Mouse (Mus musculus) stomach, postnatal 0 days (tissue): ENCODE results near the gene Erc2. TPM values are rescaled to one million over a fixed set of nuclear protein-coding genes. Genes with fewer than 3 reads are reported as not detected.

Experiments
- ATAC-seq: fragments of 200-750 bp; cut with Nextera tagmentation; 2 replicates; pipeline ENCODE4 v1.8.0; 2017; ENCODE audit not compliant: low FRiP score, low TSS enrichment
- DNase-seq: peaks from one replicate; pipeline ENCODE4 v3.0.0-alpha.2; 2016; ENCODE audit warnings: low spot score
- H3K27ac ChIP-seq: fragments of 300-500 bp; sonication (generic); replicated peaks from 2 replicates; pipeline ENCODE4 v1.5.1; 2014; ENCODE audit warnings: mild to moderate bottlenecking, control low read depth
- H3K27me3 ChIP-seq: fragments of 300-500 bp; sonication (generic); 2 replicates; pipeline ENCODE4 v1.6.1; 2014; ENCODE audit warnings: low read length; ENCODE audit not compliant: control insufficient read depth, insufficient read depth
- H3K36me3 ChIP-seq: fragments of 300-500 bp; sonication (generic); 2 replicates; pipeline ENCODE4 v1.6.1; 2014; ENCODE audit warnings: low read length, mixed read lengths; ENCODE audit not compliant: control insufficient read depth, insufficient read depth
- H3K4me1 ChIP-seq: fragments of 300-500 bp; sonication (generic); replicated peaks from 2 replicates; pipeline ENCODE4 v1.6.1; 2014; ENCODE audit warnings: antibody characterized with exemption; ENCODE audit not compliant: control insufficient read depth, insufficient read depth
- H3K4me2 ChIP-seq: fragments of 300-500 bp; sonication (generic); replicated peaks from 2 replicates; pipeline ENCODE4 v1.6.1; 2014; ENCODE audit warnings: low read depth, mild to moderate bottlenecking, control low read depth, moderate library complexity
- H3K4me3 ChIP-seq: fragments of 300-500 bp; sonication (generic); 2 replicates; pipeline ENCODE4 v1.5.1; 2014; ENCODE audit warnings: low read depth, low read length, control low read depth
- H3K9ac ChIP-seq: fragments of 300-500 bp; sonication (generic); 2 replicates; pipeline ENCODE4 v1.6.1; 2014; ENCODE audit warnings: mild to moderate bottlenecking, low read length, control low read depth, mixed read lengths
- H3K9me3 ChIP-seq: fragments of 300-500 bp; sonication (generic); 2 replicates; pipeline ENCODE4 v1.6.1; 2016; ENCODE audit warnings: low read length; ENCODE audit not compliant: control insufficient read depth
- CTCF ChIP-seq: IDR thresholded peaks from 2 replicates; pipeline ENCODE4 v1.5.1; 2016; ENCODE audit warnings: antibody characterized with exemption, low read depth, mild to moderate bottlenecking, moderate library complexity
- EP300 ChIP-seq: optimal IDR thresholded peaks from 2 replicates; pipeline ENCODE3; 2016; ENCODE audit warnings: antibody characterized with exemption
- WGBS: fragments of 180-500 bp; shearing (Covaris S2); extraction: QIAGEN DNeasy Blood & Tissue Kit; methylation state at CpG from one replicate; pipeline ENCODE4 v1.1.7; 2014; 5-methylcytosine and 5-hydroxymethylcytosine counted together
- polyA plus RNA-seq: library from polyadenylated mRNA; unstranded; fragments of >200 nt; fragmentation: Nextera tagmentation; extraction: Ambion mirVana; gene quantifications from 2 replicates; pipeline ENCODE4 v1.2.1, GENCODE M21; 2015

Erc2 gene
- polyA plus RNA-seq, 1 experiment from 2014 or later: 3.0 TPM

DNA sequence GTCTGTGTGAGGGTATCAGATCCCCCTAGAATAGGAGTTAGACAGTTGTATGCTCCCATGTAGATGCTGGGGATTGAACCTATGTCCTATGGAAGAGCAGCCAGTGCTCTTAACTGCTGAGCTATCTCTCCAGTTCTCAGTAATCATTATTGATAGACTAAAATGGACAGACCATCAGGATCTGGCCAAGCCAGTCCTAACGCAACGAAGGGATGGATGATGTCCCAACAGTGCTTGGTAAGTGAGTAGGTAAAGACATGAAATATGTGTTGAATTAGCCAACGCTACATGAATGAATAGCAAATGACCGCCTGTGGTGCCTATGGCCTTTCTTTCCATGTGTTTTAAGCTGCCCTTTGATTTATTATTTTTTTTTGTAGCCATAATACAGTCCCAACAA is 871.6 kb downstream of the Erc2 start:
- H3K9me3 ChIP-seq: no peaks in the 10 kb centered on the region
- no peak for DNase-seq
- no peak overlapping the region for H3K4me3 ChIP-seq
- H3K4me2 ChIP-seq: no peak overlapping the region
- no peaks in the 10 kb centered on the region for H3K4me1 ChIP-seq
- no peak overlapping the region for H3K27ac ChIP-seq
- H3K27me3 ChIP-seq: no peaks in the 10 kb centered on the region
- H3K9ac ChIP-seq: no peak overlapping the region
- H3K36me3 ChIP-seq: no peaks in the 10 kb centered on the region
- TF ChIP-seq EP300: no peak
- TF ChIP-seq CTCF: no peak
- WGBS: 77% methylated on average over 4 of the region's 4 CpGs
- ATAC-seq: no peak

DNA sequence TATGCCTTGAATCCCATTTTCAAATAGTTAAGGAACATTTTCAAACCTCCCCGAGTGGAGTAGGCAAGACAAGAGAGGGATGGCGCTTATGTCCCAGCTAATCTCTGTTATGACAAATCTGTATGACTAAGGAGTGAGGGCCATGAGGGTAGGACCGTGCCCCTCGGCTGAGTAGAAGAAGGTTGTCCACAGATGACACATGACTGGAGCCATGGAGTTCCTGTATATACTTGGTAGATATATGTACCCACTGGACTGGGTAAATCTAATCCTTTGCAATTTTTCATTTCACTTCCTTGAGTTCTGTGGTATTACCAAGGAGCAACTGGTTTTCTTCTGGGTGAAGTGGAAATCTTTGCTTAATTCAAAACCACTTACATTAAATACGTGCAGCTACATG is 872.0 kb downstream of the Erc2 start:
- Histone ChIP-seq H3K27ac (no peak overlapping the region), H3K4me2 (no peak overlapping the region), H3K9me3 (no peaks in the 10 kb centered on the region), H3K4me1 (no peaks in the 10 kb centered on the region), H3K4me3 (no peak overlapping the region), H3K27me3 (no peaks in the 10 kb centered on the region), H3K9ac (no peak overlapping the region), H3K36me3 (no peaks in the 10 kb centered on the region)
- TF ChIP-seq CTCF (no peak), EP300 (no peak)
- 54% methylated on average over 5 of the region's 5 CpGs for WGBS
- no peak for DNase-seq
- ATAC-seq: no peak

DNA sequence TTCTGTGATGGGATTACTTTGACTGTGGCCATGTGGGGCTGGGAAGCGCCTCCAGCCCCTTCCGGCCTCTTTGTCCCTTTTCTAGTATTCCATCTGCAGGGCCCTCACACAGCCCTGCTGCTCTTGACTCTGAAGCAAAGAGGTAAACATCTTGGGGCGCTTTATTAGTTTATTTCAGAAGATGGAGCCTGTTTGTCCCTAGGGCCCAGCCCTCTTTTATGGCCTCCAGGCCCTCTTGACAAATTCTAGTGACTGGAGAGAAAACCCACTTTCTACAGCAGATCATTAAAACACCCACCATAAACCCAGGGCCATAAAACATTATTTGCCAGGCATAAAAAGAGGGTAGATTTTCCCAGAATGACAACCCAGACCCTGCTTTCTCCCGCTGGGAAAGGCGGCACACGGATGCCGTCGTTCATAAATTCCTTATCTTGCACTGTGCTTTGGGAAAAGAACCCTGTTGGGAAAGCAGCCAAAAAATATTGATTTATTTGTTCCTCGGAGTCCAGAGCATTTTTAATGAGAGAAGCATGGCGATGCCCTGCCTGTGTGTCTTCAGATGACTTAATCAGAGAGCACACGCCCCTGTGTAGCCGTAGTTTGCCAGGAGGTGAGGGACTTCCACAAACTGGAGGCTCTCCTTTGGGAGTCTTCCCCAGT is 879.1 kb downstream of the Erc2 start:
- Histone ChIP-seq H3K27me3 (no peaks in the 10 kb centered on the region), H3K27ac (no peak overlapping the region)
- no peak for ATAC-seq

DNA sequence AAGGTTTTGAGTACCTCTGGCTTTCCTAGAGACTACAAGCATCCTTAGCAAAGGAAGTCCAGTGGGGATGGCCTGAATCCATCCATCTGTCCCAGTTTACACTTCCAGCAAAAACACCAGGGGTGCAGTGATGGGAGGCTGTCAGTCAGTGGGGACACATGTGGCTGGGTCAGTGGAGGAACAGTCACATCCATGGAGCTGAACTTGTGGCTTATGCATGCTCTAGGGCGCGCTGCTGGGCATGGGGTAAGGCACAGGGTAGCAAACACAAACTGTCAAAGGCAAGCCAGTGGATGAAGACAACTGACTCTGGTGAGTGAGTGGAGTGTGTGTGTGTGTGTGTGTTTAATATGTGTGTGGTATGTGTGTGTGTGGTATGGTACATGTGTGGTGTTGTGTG is 881.0 kb downstream of the Erc2 start:
- ATAC-seq (no peak), DNase-seq (no peak)
- no peak for TF ChIP-seq CTCF
- TF ChIP-seq EP300: no peak
- H3K4me2 ChIP-seq: no peak overlapping the region
- H3K9me3 ChIP-seq: no peaks in the 10 kb centered on the region
- H3K4me3 ChIP-seq: no peak overlapping the region
- H3K36me3 ChIP-seq: no peaks in the 10 kb centered on the region
- H3K27me3 ChIP-seq: no peaks in the 10 kb centered on the region
- H3K4me1 ChIP-seq: 0 out of 2 replicates have a peak, but pooled peaks cover 3% of the 10 kb centered on the region
- H3K27ac ChIP-seq: no peak overlapping the region
- no peak overlapping the region for H3K9ac ChIP-seq
- WGBS: 87% methylated on average over 2 of the region's 2 CpGs

More for the DNA sequence above, 879.1 kb downstream of the Erc2 start:
- Histone ChIP-seq H3K4me1 (0 out of 2 replicates have a peak, but pooled peaks cover 3% of the 10 kb centered on the region), H3K36me3 (no peaks in the 10 kb centered on the region), H3K4me3 (no peak overlapping the region), H3K9ac (no peak overlapping the region), H3K9me3 (no peaks in the 10 kb centered on the region), H3K4me2 (no peak overlapping the region)
- TF ChIP-seq CTCF (no peak), EP300 (no peak)
- no peak for DNase-seq
- 45% methylated on average over 12 of the region's 12 CpGs for WGBS

DNA sequence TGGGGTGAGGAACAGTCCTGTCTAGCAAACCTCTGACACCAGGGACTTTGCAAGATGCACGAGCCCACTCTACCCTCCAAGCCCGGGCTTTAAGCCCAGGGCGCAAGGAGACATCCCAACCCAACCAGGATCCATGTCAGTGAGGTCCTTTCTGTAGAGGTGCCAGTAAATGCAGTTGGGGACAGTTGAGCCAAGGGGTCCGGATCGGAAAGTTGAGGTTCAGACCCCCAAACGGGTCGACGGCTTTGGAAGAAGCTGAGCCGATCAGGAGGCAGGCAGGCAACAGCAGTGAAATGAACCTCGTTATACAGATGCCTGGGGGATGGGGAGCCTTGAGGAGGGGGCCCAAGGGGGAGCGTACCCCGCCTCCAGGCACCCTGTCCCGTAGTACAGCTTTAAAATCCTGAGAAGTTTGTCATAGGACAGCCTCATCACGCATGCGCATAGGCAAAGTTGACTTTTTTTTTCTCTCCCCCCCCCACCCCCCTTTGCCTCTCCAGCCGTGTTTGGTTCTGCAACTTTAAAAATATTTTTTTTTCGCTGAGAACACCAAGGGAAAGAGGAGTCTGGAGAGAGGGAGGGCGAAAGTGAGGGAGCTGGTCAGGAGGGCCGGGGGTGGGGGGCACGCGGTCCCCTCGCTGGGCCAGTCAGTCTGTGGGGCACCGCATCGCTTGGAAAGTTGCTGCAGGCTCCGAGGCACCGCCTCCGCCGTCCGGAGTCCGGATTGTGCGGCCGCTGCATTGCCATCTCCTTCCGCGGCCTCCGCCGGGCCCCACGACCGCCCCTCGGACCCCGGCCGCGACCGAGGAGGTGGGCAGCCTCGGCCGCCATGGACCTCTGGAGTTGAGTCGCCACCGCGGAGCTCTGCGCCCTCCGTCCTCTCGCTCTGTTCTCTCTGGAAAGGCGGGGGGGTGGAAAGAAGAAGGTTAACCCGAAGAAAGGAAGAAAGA is 882.1 kb downstream of the Erc2 start, which contains the start of gene Wnt5a:
Gene Wnt5a (plus strand): TSS at position 650 of the 950 bp plus-strand sequence.
- H3K9me3 ChIP-seq: no peaks in the 10 kb centered on the region
- H3K36me3 ChIP-seq: no peaks in the 10 kb centered on the region
- no peaks in the 10 kb centered on the region for H3K27me3 ChIP-seq
- peak; percentile 36; the same call in 1 of the 2 replicates for ATAC-seq
- H3K4me3 ChIP-seq: peak within 1 kb of the TSS; percentile 73
- H3K4me1 ChIP-seq: 0 out of 2 replicates have a peak, but pooled peaks cover 3% of the 10 kb centered on the region
- TF ChIP-seq EP300 (no peak), CTCF (no peak)
- peak; percentile 60 for DNase-seq
- H3K9ac ChIP-seq: peak within 1 kb of the TSS; percentile 73
- H3K27ac ChIP-seq: peak within 1 kb of the TSS; percentile 89
- peak within 1 kb of the TSS; percentile 86 for H3K4me2 ChIP-seq
- 2% methylated on average over 53 of the region's 53 CpGs for WGBS
